Mouse (Mus musculus): ENCODE measurements around the gene Gm10964.

- TF ChIP-seq CTCF (IDR thresholded peaks at IDR 0.05; ENCODE audit: low read depth) = no peak
- TF ChIP-seq EP300 (optimal IDR thresholded peaks at IDR 0.05) = no peak
Measured at GRCm38 (mm10) chr3:103792566-103792965, 53.4 kb downstream of the Gm10964 start.
